Mouse (Mus musculus): ENCODE data around the gene Insr.
"Not testable (repeated sequence)": the region's sequence is repeated elsewhere in the genome, so short reads cannot be mapped to it uniquely, and the experiment has no call there.

Insr gene

DNA sequence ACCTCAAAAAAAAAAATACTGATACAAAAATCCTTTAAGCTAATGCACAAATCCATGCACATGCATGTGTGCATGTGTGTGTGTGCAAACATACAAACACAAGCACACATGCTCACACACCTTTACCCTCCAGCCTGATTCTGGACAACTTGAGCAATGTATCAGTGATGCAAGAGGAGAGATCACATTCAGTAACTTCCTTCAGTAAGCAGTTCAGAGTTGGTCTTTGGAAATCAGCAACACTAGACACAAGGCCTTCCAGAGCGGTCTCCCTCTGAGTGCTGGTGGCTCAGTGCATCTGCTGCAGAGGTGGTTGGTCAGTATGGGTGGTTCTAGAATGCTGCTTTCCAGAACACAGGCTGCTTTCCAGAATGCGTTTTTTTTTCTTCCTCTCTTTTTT lies 46.8 kb downstream of the Insr start:
- DNase-seq (ENCODE audit: low spot score in 2 of 2): no peak

DNA sequence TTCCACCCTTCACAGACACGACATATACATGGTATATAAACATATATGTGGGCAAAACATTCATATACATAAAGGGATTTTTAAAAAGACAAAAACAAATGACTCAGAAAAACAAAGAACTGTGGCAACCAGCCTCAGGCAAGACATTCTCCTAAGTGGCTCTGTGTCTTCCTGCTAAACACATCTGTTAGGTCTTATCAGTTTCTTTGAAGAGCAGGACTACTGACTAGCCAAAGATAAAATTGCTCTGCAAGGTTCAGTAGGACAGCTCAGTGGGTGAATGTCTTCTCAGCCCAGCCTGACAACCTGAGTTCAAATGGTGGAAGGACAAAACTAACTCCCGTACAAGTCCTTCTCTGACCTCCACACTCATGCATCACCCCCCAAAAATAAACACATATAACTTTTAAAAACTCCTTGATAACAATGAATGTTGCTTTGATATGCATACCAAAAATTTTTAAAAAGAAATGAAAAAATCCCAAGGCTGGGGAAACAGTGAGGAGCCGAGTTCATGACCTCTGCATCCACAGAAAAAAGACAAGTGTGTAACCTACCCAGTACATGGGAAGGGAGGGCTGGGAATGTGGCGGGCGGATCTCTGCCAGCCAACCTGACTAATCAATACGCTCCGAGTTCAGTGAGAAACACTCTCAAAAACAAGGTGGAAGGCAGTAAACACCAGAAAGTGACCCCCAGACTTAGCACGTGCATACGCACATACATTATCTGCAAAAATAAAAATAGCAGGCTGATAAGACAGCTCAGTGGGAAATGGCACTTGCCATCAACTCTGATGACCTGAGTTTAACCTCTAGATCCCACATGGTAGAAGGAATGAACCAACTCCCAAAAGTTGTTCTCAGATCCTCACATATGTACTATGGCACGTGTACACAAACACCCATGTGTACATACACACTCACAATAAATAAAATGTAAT lies 49.0 kb downstream of the Insr start:
- DNase-seq (ENCODE audit: low spot score in 2 of 2): no peak

DNA sequence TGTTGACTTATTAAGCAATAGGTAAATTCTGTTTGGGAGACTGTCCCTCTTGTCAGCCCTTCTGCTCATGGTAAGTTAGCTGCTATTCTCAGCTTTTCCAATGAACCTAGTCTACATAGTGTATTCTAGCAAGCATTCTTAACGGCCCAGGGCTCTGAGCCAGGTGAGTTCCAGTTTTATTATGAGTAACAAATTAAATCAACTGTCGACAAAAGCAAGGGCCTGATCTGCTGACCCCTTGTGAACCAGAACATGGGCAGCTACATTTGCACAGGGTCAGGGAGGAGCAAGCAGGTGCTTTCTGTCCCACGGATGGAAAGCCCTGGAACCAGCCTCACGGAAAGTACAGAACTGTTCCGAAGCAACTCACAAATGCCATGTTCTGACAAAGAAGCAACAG lies 52.0 kb downstream of the Insr start:
- no peak for DNase-seq (ENCODE audit: low spot score in 2 of 2)

DNA sequence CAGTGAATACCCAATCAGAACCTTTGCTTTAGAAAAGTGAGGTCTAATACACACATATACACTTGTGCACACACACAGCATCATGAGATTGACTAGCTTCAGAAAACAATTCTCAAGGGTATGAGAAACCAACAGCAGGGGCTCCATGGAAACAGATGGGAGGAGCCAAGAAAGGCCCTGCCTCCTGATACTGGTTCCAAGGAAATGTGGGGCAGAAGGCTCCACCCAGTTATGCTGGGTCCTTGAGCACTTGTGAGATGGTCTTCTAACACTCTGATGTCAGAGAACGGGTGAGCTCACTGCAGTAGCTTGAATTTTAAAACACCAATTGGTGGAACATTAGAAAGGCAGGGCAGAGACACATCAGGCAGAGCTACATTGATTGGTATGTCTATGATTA lies 53.7 kb downstream of the Insr start:
- no peak for DNase-seq (ENCODE audit: low spot score in 2 of 2)

GRCm38 (mm10) chr8:3225184-3225583 lies 54.2 kb downstream of the Insr start:
- DNase-seq (ENCODE audit: low spot score in 2 of 2): no peak

DNA sequence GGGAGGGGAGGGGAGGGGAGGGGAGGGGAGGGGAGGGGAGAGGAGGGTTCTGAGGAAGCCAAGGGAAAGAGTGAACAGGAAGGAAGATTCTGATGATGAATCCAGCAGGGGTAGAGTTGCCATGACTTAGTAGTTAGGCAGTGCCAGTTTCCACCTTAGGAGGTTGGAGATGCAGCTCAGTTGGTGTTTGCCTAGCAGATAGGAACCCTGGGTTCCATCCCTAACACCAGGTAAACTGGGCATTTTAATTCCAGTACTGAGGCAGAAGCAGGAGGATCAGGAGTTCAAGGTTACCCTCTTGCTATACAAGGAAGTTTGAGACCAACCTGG lies 56.8 kb downstream of the Insr start:
- DNase-seq (ENCODE audit: low spot score in 2 of 2): no peak

DNA sequence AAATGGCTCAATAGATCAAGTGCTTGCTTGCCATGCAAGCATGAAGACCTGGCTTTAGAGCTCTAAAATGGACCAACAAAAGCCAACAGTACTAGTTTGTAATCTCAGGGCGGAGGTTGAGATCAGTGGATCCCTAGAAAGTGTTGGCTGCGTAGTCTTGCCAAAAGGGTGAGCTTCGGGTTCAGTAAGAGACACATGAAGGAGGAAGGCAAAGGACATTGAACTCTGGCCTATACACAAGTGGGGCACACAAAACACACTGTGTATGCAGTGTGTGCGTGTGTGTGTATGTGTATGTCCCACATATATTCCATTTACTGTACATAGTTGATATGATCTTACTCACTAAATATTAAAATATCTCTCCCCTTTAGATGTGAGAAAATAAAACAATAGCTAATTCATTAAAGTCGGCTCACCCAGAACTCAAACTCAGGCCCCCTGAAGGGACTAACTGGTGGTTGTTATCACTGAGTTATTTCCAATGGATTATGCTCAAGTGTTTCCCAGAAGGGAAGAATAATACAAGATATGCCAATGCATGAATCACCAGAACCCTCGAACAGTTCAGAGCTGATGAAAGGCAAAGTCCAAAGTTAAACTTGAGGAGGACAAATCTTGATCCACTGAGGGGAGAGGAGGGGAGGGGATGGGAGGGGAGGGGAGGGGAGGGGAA lies 57.3 kb downstream of the Insr start:
- DNase-seq (ENCODE audit: low spot score in 2 of 2): no peak

DNA sequence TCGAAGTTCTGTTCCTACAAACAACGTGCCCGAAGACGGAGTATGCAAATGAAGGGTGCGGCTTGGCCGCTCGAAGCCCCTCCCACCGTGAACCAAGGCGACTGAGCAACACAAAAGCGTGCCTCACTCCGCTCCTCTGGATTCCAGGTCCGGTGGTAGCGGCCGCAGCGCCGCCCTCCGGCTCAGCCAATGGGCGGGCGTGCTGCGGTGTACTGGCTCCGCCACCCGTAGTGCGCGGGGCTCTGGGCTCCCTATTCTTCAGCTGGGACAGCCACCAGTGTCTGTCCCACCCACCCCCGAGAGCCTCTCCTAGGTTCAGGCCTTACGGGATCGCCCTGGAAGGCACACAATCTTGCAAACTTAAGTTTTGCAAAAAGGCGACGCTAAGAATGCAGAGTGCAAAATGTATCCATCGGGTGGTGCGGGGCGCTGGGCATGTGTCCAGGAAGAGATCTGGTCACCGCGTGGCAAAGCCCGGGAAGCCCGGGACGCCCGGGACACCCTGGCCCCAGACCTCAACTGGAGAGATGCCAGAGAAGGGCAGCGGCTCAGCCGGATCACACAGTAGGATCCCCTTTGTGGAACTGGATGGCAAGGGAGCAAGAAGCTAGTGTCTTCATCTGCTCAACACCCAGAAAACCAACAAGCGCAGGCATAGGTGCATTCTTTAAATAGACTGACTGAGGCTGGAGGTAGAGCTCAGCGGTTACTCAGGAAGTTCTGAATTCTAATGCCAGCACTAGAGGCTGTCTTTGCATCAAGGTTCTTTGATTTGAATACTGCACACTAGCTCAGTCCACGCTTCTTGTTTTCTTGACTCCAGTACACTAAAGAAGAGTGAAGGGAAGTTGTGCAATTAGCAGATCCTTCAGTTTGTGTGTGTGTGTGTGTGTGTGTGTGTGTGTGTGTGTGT lies 58.1 kb downstream of the Insr start:
- peak; percentile 73 to 89 for DNase-seq (ENCODE audit: low spot score in 2 of 2)

- DNase-seq (ENCODE audit: low spot score in 2 of 2): no peak
Observed at GRCm38 (mm10) chr8:3220502-3220901, 58.9 kb downstream of the Insr start.

- DNase-seq (ENCODE audit: low spot score in 2 of 2): no peak
Observed at GRCm38 (mm10) chr8:3219921-3220411, 59.5 kb downstream of the Insr start.

GRCm38 (mm10) chr8:3219266-3219665 lies 60.2 kb downstream of the Insr start:
- no peak for DNase-seq (ENCODE audit: low spot score in 2 of 2)

DNA sequence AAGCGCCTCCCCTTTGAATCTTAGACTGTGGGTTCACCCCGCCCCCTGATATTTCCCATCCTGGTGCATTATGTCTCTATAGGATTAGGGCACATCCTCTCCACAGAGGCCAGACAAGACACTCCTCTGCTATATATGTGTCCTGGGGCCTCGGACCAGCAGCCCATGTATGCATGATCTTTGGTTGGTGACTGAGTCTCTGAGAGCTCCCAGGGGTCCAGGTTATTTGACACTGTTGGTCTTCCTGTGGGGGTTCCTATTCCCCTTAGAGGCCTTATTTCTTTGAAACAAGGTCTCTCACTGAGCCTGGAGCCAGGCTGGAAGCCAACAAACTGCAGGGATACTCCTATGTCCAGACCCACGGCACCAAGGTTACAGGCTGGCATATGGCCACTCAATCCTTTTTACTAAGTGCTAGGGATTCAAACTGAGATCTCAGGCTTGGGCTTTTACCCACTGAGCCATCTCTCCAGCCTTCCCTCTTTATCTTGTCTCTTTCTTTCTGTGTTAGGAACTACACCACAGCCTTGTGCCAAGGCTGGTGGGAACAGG lies 62.8 kb downstream of the Insr start:
- no peak for DNase-seq (ENCODE audit: low spot score in 2 of 2)

- DNase-seq (ENCODE audit: low spot score in 2 of 2): no peak
Observed at GRCm38 (mm10) chr8:3215561-3215960, 63.9 kb downstream of the Insr start.

- no peak for DNase-seq (ENCODE audit: low spot score in 2 of 2)
Observed at GRCm38 (mm10) chr8:3214601-3215000, 64.8 kb downstream of the Insr start.

GRCm38 (mm10) chr8:3211456-3211855 lies 68.0 kb downstream of the Insr start:
- DNase-seq (ENCODE audit: low spot score in 2 of 2): peak in 1 of 2 experiments; percentile 47

- DNase-seq (ENCODE audit: low spot score in 2 of 2): no peak
Observed at GRCm38 (mm10) chr8:3209960-3210359, 69.5 kb downstream of the Insr start.

DNA sequence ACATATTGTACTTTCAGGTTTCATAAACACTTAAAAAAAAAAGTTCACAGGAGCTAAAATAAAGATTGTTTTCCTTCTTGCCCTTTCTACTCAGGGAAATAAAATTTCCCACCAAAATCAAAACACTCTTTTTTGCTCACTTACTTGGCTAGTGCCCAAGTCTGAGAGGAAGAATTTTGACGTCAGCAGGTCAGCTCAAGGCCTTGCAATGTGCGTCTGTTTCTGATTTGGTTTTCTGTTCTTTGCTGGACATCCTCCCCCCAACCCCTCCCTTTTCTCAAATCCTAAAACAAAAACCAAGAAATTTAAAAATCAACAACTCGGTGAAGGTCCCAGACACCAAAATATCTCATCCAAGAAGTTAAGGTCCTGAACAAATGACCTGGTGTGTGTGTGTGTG lies 70.1 kb downstream of the Insr start:
- DNase-seq (ENCODE audit: low spot score in 2 of 2): no peak

DNA sequence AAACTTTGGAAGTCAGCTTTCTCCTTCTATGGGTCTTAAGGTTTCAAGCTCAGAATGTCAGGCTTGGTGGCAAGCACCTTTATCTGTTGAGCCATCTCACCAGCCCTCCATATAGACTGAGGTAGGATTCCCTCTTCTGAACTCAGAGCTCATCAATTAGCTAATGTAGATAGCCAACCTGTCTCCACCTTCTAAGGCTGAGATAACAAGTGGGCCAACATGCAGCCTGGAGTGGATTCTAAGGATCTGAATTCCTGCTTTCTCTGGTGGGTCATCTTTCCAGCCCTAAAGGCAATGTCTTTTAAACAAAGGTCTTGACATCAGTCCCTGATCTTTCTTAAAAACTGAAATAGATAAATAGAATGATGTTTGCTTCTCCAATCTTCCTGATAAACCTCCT lies 70.7 kb downstream of the Insr start:
- DNase-seq (ENCODE audit: low spot score in 2 of 2): no peak

- no peak for DNase-seq (ENCODE audit: low spot score in 2 of 2)
Observed at GRCm38 (mm10) chr8:3204758-3205443, 74.5 kb downstream of the Insr start.

GRCm38 (mm10) chr8:3202792-3203191 lies 76.6 kb downstream of the Insr start:
- DNase-seq (ENCODE audit: low spot score in 2 of 2): no peak

DNA sequence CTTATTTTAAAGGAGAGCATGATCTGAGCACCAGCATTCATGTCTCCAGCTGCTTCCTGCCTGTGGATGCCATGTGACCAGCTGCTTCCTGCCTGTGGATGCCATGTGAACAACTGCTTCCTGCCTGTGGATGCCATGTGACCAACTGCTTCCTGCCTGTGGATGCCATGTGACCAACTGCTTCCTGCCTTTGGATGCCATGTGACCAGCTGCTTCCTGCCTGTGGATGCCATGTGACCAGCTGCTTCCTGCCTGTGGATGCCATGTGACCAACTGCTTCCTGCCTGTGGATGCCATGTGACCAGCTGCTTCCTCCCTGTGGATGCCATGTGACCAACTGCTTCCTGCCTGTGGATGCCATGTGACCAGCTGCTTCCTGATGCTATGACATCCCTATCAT lies 85.1 kb downstream of the Insr start:
- not testable (repeated sequence) for DNase-seq (ENCODE audit: low spot score in 2 of 2)
